Mouse (Mus musculus): ENCODE results near the gene Mgarp.
"Not testable (repeated sequence)": the region's sequence is repeated elsewhere in the genome, so short reads cannot be mapped to it uniquely, and the experiment has no call there.

Gene Mgarp

DNA sequence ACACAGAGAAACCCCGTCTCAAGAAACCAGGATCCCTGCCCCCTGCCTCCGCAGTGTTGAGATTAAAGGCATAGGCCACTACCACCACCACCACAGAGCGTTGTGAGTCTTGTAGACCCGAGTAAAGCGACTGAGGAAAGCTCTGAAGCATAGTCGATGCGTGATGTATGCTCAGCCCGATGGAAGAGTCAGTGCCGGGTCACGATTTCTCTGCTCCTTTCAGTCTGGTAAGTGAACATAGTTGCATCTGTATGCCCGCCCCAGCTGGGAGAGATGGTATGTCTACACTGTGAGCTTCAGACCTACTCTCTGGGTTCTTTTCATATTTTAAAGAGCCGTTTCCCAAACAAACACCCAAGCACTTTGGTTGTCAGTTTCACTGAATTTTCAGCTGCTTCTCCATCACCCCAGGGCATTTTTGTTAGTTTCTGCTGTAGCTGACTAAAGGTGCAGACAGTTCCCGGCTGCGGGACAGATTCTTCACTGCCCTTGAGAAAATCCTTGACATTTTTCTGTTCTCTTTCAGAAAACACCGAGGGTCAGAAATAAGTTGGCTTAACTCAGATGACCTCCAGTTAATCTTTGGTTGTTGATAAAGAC lies 1.3 kb upstream of the Mgarp start:
- DNase-seq (ENCODE audit: low read depth, low spot score), result no peak

DNA sequence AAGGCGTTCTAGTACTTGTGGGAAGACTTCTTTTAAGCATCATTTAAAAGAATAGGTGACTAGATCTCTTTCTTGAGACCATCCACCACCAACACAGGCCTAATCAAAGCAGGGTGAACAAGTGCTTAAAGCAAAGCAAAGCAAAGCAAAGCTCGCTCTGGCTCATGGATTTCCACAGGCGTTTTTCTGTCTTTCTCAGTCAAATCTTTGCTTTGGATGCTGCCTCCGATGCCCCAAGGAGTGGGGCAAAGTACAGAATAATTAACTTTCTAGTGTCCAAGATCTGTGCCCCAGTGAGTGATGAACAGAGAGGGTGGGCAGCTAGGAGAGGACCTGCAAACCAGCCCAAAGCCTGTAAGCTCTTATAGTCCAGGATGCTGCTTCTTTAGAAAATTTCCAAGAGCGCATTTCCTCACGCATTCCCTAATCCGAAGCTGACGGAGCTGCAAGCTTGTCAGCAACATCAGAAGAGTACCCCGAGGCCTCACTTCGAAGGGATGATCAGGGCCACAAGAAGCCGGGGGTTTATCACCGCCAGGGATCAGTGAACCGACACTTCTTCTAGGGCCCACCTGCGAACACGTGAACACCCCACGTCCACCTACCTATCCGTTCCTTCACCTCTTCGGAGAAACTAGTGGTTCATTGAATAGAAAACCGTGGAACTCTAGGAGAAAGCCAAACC lies 935 bp downstream of the Mgarp start:
- no peak for DNase-seq (ENCODE audit: low read depth, low spot score)

DNA sequence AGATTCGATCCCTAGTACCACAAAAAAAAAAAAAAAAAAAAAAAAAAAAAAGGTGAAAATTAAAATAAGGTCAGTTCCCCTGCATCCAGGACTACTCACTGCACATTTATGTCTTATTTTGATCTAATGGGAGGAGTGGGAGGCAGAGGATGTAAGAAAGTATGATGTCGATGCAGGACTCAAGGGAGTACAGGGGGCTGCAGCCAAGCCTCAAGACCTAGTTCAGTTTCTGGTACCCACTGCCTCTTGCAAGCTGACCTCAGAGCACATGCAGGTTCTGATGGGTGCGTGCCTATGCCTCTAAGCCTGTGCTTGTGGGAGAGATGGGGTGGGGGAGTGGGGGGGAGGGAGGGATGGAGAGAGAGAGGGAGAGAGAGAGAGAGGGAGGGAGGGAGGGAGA lies 1.7 kb downstream of the Mgarp start:
- DNase-seq (ENCODE audit: low read depth, low spot score), result no peak

DNA sequence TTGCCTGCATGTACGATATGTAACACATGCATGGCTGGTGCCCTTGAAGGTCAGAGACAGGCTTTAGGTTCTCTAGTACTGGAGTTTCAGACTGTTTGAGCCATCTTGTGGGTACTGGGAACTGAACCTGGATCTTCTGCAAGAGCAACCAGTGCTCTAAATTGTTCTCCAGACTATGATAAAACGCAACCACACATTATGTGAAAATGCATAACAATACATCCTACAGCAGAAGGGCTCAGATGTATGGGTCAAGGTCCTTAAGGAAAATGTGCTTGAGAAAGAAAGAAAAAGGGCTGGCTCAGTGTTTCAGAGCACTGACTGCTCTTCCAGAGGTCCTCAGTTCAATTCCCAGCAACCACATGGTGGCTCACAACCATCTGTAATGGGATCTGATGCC lies 2.9 kb downstream of the Mgarp start:
- no peak for DNase-seq (ENCODE audit: low read depth, low spot score)

DNA sequence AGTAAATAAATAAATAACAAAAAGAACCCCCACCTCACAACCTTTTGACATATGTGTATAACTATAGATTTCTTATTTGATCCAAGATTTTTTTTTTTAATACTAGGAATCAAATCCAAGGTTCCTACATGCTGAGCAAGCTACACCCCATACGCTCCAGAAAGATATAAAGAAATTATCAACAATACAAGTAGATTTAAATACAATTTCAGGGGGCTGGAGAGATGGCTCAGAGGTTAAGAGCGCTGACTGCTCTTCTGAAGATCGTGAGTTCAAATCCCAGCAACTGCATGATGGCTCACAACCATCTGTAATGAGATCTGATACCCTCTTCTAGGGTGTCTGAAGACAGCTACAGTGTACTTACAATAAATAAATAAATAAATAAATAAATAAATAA lies 3.5 kb downstream of the Mgarp start:
- DNase-seq (ENCODE audit: low read depth, low spot score), result not testable (repeated sequence)

DNA sequence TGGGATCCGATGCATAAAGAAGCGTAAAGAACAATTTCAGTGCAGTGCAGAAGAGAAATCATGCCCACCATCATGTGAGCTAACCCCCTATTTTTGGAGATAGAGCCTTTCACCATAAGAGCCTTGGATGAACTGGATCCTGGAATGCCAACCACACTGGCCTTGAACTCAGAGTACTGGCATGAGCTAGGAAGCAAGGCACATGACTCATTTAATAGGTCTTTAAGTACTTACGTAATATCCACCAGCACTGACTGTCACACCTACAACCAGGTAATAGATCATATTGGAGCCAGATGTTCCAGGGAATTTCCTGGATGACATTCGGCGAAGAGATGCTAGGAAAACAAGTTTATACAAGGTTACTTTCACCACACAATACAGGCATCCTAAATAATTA lies 4.9 kb downstream of the Mgarp start:
- DNase-seq (ENCODE audit: low read depth, low spot score), result no peak

DNA sequence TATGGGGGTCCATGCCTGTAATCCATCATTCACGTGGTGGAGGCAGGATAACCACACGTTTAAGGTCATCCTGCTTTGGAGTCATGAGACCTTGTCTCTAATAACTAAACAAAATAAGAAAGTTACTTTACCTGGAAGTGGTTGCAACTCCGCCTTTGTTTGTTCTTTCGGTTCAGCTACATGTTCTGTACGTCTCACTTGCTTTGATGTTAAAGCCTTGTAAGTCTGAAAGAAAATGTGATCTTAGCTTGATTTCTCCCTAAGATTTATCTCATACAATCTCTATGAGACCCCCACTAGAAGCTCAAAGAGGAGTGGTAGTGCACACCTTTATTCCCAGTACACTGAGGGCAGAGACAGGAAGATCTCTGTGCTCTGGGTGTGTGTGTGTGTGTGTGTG lies 5.4 kb downstream of the Mgarp start:
- DNase-seq (ENCODE audit: low read depth, low spot score), result peak; percentile 54

DNA sequence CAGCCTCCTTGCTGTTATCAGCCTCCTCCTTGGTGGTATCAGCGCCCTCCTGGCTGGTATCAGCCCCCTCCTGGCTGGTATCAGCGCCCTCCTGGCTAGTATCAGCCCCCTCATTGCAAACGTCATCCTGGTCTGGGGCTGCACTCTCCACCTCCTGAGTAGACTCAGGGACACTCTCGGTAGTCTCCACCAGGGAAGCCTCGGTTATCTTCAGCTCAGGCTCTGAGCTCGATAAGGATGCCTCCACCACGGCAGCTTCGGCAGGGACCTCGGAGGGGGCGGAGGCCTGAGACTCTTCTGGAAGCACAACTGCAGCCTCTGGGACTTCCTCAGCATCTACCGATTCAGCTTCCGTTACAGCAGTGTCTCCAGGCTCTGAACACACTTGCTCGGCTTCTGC lies 7.6 kb downstream of the Mgarp start:
- no peak for DNase-seq (ENCODE audit: low read depth, low spot score)

DNA sequence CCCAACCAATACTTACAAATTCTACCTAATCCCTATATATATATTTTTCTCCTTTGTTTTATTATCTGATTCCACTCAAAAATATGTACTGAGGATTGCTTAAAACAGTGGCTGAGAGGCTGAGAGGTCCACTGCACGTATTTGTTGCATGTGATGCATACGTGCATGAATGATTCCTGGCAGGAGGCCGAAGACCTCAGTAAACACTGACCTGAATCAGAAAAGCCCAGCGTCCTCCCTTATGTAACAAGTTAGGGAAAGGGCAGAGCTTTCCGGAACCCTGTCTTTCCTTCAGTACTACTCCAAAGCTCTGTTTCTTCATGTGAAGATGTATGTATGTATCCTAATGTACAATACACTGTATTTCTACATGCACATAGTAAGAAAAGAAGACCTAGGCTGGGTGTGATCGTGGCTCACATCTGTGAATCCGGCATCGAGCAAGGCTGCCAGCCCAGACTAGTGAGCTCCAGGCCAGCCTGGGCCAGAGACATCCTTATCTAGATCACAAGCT lies 8.6 kb downstream of the Mgarp start:
- no peak for DNase-seq (ENCODE audit: low read depth, low spot score)

DNA sequence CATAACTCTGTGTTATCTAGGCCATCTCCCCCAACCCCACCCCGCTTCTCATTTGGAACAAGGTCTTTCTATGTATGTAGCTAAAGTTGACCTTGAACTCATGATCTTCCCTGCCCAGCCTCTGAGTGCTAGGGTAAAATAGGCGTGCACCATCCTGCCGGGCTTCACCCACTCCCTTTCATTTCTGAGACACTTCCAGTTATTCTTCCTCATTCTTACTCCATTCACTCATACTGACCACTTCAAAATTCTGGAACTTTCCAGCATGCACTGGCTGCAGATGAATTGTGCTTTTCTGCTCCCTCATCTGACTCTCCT lies 9.4 kb downstream of the Mgarp start:
- no peak for DNase-seq (ENCODE audit: low read depth, low spot score)

DNA sequence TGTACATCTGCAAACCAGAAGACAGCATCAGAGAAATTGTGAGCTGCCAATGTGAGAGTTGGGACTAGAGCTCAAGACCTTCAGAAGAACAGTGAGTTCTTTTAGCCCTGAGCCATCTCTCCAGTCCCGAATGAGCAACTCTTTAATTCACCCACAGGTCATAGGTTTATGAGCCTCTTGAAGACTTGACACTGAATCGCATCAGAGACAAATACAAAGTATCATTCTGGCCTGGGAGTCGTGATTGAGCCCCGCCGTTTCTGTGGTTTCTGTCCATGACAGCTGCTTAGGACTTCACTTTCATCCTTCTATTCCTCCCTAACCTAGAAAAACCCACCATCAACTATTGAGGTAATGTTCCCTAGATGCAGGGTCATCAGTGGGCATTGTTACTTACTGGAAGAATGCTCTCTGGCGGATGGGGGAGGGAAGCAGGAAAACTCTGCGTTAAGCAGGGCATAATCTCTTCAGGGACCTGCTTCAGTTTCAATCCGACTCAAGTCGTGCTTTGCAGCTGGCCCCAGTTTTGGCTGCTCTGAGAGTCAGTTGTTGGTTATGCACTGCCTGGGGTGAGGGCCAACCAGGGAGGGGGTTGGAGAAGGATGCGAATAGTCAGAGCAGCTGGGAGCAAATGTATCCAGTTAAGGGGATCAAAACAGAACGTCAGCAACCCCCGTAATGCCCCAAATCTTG lies 10.0 kb downstream of the Mgarp start:
- no peak for DNase-seq (ENCODE audit: low read depth, low spot score)

DNA sequence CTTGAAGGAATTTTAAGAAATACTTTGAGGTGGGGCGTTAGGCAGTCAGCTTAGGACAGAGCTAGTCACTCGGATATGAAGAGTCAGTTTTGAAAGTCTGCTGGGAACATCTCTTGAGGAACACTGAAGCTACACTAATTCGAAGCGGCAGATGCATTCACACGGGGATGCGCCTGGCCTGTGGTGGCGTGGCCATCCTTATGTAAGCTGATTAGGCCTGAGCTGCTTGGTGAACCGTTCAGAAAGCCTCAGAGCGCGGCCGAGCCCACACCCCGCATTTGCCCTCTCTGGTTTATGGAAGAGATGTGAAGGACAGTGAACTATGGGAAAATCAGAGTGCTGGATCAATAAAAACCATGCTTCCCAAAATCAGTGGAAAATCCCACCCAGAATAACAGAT lies 13.1 kb downstream of the Mgarp start:
- DNase-seq (ENCODE audit: low read depth, low spot score), result no peak

DNA sequence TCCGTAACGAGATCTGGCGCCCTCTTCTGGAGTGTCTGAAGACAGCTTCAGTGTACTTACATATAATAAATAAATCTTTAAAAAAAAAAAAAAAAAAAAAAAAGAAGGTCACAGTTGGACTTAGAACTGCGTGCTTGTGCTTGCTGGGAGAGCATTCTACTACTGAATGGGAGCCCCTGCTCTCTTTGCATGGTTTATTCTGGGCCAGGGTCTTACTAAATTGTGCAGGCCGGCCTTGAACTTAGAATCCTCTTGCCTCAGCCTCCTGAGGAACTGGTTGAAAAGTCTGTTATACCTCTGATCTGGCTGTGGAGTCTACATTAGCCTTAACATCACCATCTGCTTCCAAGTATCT lies 15.9 kb downstream of the Mgarp start:
- no peak for DNase-seq (ENCODE audit: low read depth, low spot score)

DNA sequence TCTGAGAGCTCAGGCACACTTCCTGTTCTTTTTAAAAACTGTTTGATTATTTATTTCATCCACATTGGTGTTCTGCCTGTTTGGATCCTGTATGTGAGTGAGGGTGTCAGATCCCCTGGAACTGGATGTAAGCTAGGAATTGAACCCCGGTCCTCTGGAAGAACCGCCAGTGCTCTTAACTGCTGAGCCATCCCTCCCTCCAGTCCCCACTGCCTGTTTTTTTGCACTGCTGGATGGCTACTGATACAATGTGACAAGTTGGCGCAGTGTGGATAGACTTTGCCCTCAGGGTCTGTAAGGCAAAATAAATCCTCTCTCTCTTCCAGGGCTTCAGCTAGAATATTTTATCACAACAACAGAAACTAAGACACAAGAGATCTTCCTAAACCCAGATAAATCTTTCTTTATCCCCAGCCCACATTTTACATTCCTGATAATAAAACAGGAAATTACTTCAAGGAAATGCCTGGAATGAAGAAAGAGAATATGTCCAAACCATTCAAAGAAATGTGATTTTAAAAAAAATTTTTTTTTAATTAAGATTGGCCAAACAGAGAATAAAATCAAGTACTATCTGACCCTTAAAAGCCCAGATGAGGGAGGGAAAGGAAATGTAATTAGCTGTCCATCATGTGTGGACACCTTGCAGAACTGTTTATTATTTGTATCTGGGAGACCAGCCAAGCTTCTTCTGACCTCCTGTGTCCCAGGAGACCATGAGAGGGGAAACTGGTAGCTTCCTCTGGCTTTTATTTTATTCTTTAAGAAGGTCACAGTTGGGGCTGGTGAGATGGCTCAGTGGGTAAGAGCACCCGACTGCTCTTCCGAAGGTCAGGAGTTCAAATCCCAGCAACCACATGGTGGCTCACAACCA lies 16.5 kb downstream of the Mgarp start:
- DNase-seq (ENCODE audit: low read depth, low spot score), result no peak

DNA sequence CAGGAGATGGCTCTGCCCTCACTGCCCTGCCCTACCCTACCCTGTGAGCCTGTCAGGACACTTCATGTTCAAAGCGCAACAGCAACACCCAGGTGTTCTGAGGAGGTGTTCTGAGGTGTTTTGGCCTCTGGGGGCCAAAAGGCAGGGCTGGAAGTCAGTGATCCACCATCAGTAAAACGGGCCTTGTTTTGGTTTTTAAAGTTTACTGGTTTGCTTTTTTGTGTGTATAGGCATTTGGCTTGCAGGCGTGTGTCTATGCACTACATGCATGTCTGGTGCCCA lies 17.9 kb downstream of the Mgarp start:
- no peak for DNase-seq (ENCODE audit: low read depth, low spot score)

DNA sequence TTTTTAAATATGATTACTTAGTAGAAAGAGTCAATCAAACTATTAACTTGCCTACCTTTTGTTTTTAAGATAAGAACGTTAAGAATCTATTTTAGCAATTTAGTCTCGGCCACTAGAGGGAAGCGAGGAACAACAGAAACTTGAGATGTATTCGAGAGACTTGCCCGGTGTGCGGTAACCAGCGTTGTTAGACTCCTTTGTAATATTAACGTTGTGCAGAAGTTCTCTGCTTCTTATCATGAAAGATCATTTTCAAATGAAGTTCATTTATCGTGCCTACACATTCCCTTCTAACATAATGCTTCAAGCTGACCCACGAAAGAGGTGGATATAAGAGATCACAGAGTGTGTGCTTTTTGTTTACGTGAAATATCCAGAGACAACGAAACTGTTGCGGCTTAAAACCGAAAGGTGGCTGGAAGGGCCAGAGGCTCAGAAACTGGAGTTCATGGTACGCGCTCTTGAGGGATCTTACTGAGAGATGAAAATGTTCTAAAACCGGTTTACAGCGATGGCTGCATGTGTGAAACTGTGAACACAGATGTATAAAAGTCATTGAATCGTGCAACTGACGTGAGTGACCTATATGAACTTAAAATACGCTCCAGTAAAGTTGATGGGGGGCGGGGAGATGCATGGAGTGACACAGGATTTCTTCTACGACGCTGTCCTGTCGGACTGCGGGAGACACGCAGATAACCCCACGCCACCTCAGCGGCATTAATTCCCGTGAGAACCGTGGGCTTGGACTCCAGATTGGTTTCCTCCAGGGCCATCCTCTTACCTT lies 18.5 kb downstream of the Mgarp start:
- peak; percentile 64 for DNase-seq (ENCODE audit: low read depth, low spot score)

DNA sequence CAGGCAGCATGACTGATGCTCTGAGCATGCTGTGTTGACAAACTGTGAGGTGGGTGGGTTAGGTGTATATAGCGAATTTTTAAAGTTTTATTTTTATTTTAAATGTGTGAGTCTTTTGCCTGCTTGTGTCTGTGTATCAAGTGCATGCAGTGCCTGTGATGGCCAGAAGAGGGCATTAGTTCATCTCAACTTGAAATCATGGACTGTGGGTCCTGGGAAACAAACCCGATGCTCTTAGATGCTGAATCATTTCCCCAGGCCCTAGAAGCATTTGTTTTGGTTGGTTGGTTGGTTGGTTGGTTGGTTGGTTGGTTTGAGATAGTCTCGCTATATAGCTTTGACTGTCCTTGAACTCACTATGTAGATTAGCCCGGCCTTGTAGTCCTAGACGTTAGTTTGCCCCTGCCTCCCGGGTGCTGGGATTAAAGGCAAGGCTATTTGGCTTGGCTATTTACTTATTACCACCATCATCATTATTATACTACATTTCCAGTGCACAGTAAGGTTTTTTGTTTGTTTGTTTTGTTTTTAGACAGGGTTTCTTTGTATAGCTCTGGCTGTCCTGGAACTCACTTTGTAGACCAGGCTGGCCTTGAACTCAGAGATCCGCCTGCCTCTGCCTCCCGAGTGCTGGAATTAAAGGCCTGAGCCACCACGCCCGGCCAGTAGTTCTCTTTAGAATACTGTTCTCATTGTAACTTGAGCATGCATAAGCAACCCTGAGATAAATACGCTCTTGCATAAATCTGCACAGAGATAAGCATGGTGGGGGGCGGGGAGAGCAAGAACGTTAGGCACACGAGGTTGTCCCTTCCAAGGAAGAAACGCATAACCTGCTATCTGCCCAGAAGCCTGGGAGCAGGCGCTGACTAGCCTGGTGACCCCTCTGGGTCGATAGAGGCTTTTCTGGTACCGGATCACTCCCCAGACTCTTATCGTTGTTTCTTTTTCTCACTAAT lies 21.0 kb downstream of the Mgarp start:
- DNase-seq (ENCODE audit: low read depth, low spot score), result peak; percentile 67

DNA sequence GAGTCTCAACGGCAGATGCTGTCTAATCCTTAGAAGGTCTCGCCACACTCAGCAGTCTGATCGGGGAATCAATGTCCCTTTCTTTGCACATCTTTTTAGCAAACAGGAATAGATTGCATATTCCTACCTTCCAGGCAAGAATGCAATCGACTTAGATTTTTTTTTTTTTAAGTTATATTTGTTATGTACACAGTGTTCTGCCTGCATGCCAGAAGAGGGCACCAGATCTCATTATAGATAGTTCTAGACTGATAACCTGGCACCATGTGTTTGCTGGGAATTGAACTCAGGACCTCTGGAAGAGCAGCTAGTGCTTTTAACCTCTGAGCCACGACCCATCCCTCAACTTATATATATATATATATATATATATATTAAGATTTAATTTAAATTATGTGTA lies 23.0 kb downstream of the Mgarp start:
- DNase-seq (ENCODE audit: low read depth, low spot score), result no peak

DNA sequence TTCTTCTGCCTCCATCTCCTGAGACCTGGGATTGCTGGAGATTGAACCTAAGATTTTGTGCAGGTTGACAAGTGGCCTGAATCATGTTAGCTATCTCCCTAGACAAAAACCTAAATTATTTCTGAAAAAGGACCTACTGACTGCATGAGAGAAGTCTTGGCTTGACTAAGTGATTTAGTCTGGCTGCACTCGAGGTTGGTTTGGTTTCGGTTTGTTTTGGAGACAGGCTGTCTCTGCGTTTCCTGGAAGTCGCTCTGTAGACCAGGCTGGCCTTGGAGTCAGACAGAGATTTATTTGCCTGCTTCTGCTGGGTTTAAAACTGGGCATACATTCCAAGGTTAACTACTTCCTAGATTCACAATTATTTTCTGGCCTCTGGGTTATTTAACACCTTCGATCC lies 23.7 kb downstream of the Mgarp start:
- peak; percentile 50 for DNase-seq (ENCODE audit: low read depth, low spot score)

DNA sequence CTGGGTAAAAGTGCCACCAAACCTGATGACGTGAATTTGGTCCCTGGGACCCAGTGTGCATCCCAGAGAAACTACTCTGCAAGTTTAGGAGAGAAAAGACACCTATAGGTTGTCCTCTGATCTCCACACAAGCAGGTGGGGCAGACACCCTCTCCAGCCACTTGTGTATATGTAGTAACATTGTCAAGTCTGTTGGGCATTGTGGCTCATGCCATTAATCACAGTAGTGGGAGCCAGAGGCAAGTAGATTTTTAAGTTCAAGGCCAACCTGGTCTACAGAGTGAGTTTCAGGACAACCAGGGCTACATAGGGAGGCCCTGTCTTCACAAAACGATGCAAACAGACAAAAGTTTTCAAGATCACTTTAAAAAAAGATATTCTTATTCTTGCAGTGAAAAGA lies 24.7 kb downstream of the Mgarp start:
- DNase-seq (ENCODE audit: low read depth, low spot score), result no peak

DNA sequence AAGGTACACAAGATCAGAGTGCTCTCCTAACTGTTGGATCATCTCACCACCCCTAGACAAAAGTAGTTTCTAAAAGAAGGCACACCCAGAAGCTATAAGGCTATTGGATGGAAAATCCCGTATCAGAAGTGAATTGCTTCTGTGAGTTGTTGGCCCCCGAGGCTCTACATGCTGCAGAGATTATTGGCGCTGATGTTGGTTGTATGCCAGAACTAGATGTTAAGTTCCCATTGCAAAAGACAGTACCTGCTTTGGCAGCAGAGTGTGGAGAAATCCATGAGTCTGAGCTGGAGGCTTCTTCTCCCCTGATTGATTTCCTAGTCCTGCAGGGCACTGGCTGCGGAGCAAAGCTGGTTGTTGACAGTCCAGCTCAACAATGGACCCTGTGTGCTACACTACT lies 28.5 kb downstream of the Mgarp start:
- no peak for DNase-seq (ENCODE audit: low read depth, low spot score)
